Mouse (Mus musculus): ENCODE data around the gene Galnt13.

DNA sequence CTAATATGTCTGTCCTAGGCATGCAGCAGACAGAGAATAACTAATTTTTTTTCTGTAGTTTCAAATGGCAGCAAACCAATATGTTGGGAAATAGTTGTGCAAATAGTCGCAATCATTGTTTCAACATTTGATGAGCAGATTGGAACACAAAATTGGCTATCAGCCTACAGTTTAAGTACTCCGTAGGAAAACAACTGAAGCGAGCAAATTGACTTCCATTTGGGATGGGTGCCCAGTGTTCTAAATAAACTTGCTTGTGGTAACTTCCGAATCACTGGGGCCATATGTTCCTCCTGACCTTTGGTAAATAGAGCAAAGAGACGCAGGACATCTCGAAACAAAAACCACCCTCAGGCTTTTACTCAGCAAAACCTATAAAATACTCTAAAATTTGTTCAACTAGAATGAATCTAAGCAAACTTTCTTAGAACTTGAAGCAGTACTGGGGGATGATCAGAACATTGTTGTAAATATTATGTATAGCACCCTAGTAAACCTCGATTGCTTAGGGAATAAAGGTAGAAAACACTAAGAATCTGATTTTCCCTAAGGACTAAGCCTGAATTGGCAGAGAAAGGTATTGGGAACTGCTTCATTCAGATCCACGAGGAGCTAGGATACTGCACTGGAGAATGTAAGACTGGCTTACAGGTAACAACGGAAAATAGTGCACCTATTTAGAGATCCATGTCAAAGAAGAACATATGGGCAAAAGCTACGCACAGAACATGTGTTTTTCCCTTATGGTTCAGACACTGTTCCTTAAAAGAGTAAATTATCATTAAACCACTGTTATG lies 122.4 kb downstream of the Galnt13 start:
- no peak for TF ChIP-seq CTCF (IDR thresholded peaks at IDR 0.05; ENCODE audit: low read depth, low read length)
- no peak for TF ChIP-seq TAL1 (conservative IDR thresholded peaks at IDR 0.05; ENCODE audit: low read depth, low read length)
- TF ChIP-seq GATA1 (IDR thresholded peaks at IDR 0.05; ENCODE audit: borderline replicate concordance, low read length) = no peak

Data from G1E (cell line).